Comparison of ENCODE assay signal across 22 mouse cellular contexts in the genomic region with DNA sequence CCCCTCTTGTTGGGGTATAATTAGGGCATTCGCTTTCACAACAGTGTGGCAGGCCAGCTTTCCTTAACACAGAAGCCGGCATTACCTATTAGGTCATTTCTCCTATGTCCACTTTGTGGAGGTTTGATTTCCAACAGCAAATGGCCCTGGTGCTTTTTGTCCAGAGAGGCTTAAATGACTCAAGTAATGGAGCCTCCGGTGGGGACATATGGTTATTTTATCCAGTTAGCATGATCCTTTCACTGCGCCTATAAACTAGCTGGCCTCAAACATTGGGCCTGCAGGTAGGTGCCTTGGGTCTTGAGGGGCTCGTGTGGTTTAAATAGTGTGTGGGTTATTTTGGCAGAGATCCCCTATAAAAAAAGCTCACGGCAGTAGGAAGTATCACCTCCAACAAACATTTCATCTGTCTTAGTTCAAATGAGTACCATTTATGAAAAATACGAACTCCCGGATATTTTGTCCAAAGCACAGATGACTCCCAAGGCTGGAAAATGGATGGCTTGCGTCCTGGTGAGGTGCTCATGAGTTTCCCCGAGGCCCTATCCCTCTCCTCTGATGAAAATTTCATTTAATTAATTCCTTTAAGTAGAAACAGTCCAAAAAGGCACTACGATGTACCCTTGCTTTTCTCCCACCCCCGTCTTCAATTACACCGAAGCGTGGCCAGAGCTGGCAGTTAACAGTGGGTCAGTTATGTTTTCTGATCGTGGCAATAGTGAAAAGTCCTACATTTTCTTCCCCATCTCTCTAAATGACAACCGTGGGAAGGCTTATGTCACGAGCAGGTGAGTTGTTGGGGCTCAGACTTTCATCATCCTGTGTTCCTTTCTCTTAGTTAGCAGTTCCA.
A peak's percentile ranks its signal among the peaks of the same experiment; 100 is the strongest.
DNase-seq lines count a peak whose midpoint lies in the region; ATAC-seq lines count a peak whose summit lies in the region.
"Had no signal": no experiment of that assay in that cellular context is flagged by ENCODE, and none has a peak within 500 bp of the region (broad histone marks: within the 10 kb centered on the region; RNA-seq: fewer than 3 reads in every experiment).

No protein-coding gene starts in this region.

- no peak for ATAC-seq in hindbrain, embryonic 15.5 days (ENCODE audit: low FRiP score, low read depth)
- ATAC-seq in hindbrain, embryonic 14.5 days (ENCODE audit: low FRiP score), result no peak
- ATAC-seq: forebrain, embryonic 13.5 days; liver, embryonic 12.5 days had no signal

- H3K27ac ChIP-seq in hindbrain, embryonic 15.5 days (replicated peaks), result peak overlapping the region; percentile 42
- H3K27ac ChIP-seq in hindbrain, embryonic 14.5 days, result no peak overlapping the region
- H3K27ac ChIP-seq: embryonic facial prominence, embryonic 13.5 days; forebrain, embryonic 13.5 days; gastrocnemius, adult 2 months; left cerebral cortex, adult 2 months; liver, embryonic 12.5 days had no signal

- H3K4me1 ChIP-seq in hindbrain, embryonic 15.5 days (replicated peaks), result no peaks in the 10 kb centered on the region
- peaks cover 10% of the 10 kb centered on the region; the same call in 1 of the 2 replicates for H3K4me1 ChIP-seq in hindbrain, embryonic 14.5 days (replicated peaks; ENCODE audit: control insufficient read depth, insufficient read depth, low read length)
- H3K4me1 ChIP-seq: embryonic facial prominence, embryonic 13.5 days; liver, embryonic 12.5 days had no signal

- no peak overlapping the region for H3K9ac ChIP-seq in hindbrain, embryonic 15.5 days
- no peak overlapping the region for H3K9ac ChIP-seq in hindbrain, embryonic 14.5 days
- H3K9ac ChIP-seq: embryonic facial prominence, embryonic 13.5 days; forebrain, embryonic 13.5 days; liver, embryonic 12.5 days had no signal

- no peaks in the 10 kb centered on the region for H3K9me3 ChIP-seq in hindbrain, embryonic 15.5 days
- no peaks in the 10 kb centered on the region for H3K9me3 ChIP-seq in hindbrain, embryonic 14.5 days (ENCODE audit: control insufficient read depth, low read length)
- H3K9me3 ChIP-seq: embryonic facial prominence, embryonic 13.5 days; forebrain, embryonic 13.5 days; liver, embryonic 12.5 days had no signal

- peak; percentile 54 for DNase-seq in cerebellum, adult 11-12 months
- DNase-seq in cerebellum, postnatal 4 days (ENCODE audit: low spot score in 2 of 2), result no peak
- DNase-seq in hindbrain, embryonic 14.5 days (ENCODE audit: low spot score), result no peak
- peak; percentile 66 for DNase-seq in brain, adult 2 months (ENCODE audit: low read depth, low spot score)
- peak; percentile 47 to 72 for DNase-seq in cerebellum, postnatal 25 days
- no peak for DNase-seq in neural tube, embryonic 10.5 days (ENCODE audit: extremely low spot score, low spot score)
- DNase-seq: adrenal gland, postnatal 10 days; embryo, embryonic 11 days; gastrocnemius, adult 2 months; kidney, adult 18-20 months; layer of hippocampus, adult 9-11 months; lung, adult 2 months; lung, postnatal 14 days; thymus, adult 18-20 months; thymus, postnatal 36 days had no signal

- WGBS in hindbrain, embryonic 15.5 days, result 81% methylated on average over 17 of the region's 17 CpGs
- WGBS in hindbrain, embryonic 14.5 days, result 78% methylated on average over 17 of the region's 17 CpGs

- H3K36me3 ChIP-seq in hindbrain, embryonic 15.5 days, result no peaks in the 10 kb centered on the region
- H3K36me3 ChIP-seq in hindbrain, embryonic 14.5 days (replicated peaks; ENCODE audit: control insufficient read depth, insufficient read depth), result no peaks in the 10 kb centered on the region
- H3K36me3 ChIP-seq: embryonic facial prominence, embryonic 13.5 days; liver, embryonic 12.5 days had no signal

- no peak overlapping the region for H3K4me3 ChIP-seq in hindbrain, embryonic 15.5 days
- H3K4me3 ChIP-seq in hindbrain, embryonic 14.5 days (replicated peaks; ENCODE audit: low read length), result no peak overlapping the region
- H3K4me3 ChIP-seq: embryonic facial prominence, embryonic 13.5 days; erythroblast, embryonic 14.5 days; forebrain, embryonic 13.5 days; gastrocnemius, adult 2 months; left cerebral cortex, adult 2 months; liver, embryonic 12.5 days had no signal

- H3K4me2 ChIP-seq in hindbrain, embryonic 15.5 days, result no peak overlapping the region
- H3K4me2 ChIP-seq in hindbrain, embryonic 14.5 days (replicated peaks), result no peak overlapping the region
- H3K4me2 ChIP-seq: embryonic facial prominence, embryonic 13.5 days; forebrain, embryonic 13.5 days; liver, embryonic 12.5 days; midbrain, embryonic 11.5 days had no signal

- H3K27me3 ChIP-seq in hindbrain, embryonic 15.5 days, result peaks cover 5% of the 10 kb centered on the region
- H3K27me3 ChIP-seq in hindbrain, embryonic 14.5 days (ENCODE audit: control insufficient read depth, insufficient read depth, low read length), result peaks cover 20% of the 10 kb centered on the region
- H3K27me3 ChIP-seq: liver, embryonic 12.5 days had no signal

Comparison
In these comparisons a context has a peak if more than half of its experiments do, and no peak if none do; other contexts are left out.
1. DNase-seq: peak in cerebellum, adult 11-12 months (single experiment), brain, adult 2 months (single experiment) and cerebellum, postnatal 25 days (2 of 2); none in cerebellum, postnatal 4 days (0 of 2), hindbrain, embryonic 14.5 days (single experiment) and neural tube, embryonic 10.5 days (single experiment).